Mouse (Mus musculus): ENCODE results near the gene Snf8. TPM values are rescaled to one million over a fixed set of nuclear protein-coding genes. Genes with fewer than 3 reads are reported as not detected.

The Snf8 gene
- total RNA-seq (2023), result 10 to 100 TPM; 58.1 to 61.5 TPM

GRCm38 (mm10) chr11:96034596-96035052 lies at the start of gene Snf8:
Gene Snf8 (plus strand): TSS chr11:96034885.

GRCm38 (mm10) chr11:96005403-96006271 lies 29.0 kb upstream of the Snf8 start, which contains the start of gene Igf2bp1:
Gene Igf2bp1 (minus strand): TSS chr11:96005940.

GRCm38 (mm10) chr11:96065215-96065911 lies 30.7 kb downstream of the Snf8 start, which contains the start of gene Ube2z:
Gene Ube2z (minus strand): TSS chr11:96065388.

GRCm38 (mm10) chr11:96075509-96076220 lies 41.0 kb downstream of the Snf8 start, which contains the start of gene Atp5g1:
Gene Atp5g1 (minus strand): TSS chr11:96075670.

Other genes starting within 250 kb of the Snf8 start
- gene Phospho1, start 210.4 kb upstream of the Snf8 start, total RNA-seq (2023), result not detected
- gene Gngt2, start 197.7 kb upstream of the Snf8 start, total RNA-seq (2023), result 10 to 100 TPM; 14.2 to 19.3 TPM
- gene Abi3, start 192.4 kb upstream of the Snf8 start, total RNA-seq (2023), result 10 to 100 TPM; 35.6 to 47.9 TPM
- not detected for gene B4galnt2, start 120.0 kb upstream of the Snf8 start, total RNA-seq (2023)
- not detected for gene Igf2bp1, start 28.9 kb upstream of the Snf8 start, total RNA-seq (2023)
- not detected for gene Gip, start 10.3 kb upstream of the Snf8 start, total RNA-seq (2023)
- gene Ube2z, start 30.5 kb downstream of the Snf8 start, total RNA-seq (2023), result 10 to 100 TPM; 47.1 to 51.4 TPM
- 100 to 1,000 TPM; 128 to 133 TPM for gene Atp5g1, start 40.8 kb downstream of the Snf8 start, total RNA-seq (2023)
- not detected for gene Calcoco2, start 77.1 kb downstream of the Snf8 start, total RNA-seq (2023)
- gene Ttll6, start 98.9 kb downstream of the Snf8 start, total RNA-seq (2023), result not detected
- not detected for gene Hoxb13, start 159.4 kb downstream of the Snf8 start, total RNA-seq (2023)
- gene Hoxb9, start 236.6 kb downstream of the Snf8 start, total RNA-seq (2023), result not detected
- gene Hoxb8, start 247.0 kb downstream of the Snf8 start, total RNA-seq (2023), result not detected